Mouse (Mus musculus): ENCODE measurements around the gene Rbbp8nl. TPM values are rescaled to one million over a fixed set of nuclear protein-coding genes. Genes with fewer than 3 reads are reported as not detected.

The Rbbp8nl gene
- not detected for polyA plus RNA-seq (2014; fragmentation: Illumina TruSeq; extraction: RNeasy Lipid Tissue Mini Kit (QIAGEN cat#74804); ENCODE audit: low read depth, low replicate concordance)

DNA sequence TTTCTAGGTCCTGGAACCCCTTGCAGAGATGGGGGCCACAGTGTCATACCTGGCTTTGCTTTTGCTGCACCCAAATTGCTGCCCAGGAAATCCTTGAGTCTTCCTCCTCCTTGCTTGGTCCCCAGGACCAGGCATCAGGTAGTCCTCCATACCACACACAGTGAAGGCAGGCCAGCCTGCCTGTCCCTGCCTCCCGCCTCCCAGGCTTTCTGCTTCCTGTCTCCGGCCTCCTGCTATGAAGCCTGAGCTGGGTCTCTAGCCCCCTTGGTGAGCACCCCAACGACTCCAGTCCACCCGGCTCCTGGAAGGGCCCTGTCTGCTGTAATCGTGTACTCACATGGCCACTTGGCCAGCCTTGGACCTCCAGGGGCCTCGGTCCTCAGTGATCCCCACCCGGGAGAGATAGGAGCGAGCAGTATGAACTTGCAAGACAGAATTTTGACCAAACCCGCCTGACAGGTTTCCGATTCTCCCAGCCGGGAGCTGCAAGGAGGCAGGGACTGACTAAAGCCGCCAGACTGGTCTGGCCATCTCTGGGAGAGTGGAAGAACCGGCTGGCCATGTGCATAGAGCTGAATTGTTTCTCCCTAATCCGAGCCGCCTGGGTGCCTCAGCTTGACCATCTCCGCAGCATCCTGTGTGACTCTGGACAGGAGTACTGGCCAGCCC, at the start of gene Rbbp8nl:
Gene Rbbp8nl (minus strand): TSS at position 440 of the 669 bp plus-strand sequence.

GRCm38 (mm10) chr2:180334551-180334986, 44.9 kb upstream of the Rbbp8nl start, which contains the start of gene Gata5:
Gata5 (minus strand) TSS chr2:180334699.

DNA sequence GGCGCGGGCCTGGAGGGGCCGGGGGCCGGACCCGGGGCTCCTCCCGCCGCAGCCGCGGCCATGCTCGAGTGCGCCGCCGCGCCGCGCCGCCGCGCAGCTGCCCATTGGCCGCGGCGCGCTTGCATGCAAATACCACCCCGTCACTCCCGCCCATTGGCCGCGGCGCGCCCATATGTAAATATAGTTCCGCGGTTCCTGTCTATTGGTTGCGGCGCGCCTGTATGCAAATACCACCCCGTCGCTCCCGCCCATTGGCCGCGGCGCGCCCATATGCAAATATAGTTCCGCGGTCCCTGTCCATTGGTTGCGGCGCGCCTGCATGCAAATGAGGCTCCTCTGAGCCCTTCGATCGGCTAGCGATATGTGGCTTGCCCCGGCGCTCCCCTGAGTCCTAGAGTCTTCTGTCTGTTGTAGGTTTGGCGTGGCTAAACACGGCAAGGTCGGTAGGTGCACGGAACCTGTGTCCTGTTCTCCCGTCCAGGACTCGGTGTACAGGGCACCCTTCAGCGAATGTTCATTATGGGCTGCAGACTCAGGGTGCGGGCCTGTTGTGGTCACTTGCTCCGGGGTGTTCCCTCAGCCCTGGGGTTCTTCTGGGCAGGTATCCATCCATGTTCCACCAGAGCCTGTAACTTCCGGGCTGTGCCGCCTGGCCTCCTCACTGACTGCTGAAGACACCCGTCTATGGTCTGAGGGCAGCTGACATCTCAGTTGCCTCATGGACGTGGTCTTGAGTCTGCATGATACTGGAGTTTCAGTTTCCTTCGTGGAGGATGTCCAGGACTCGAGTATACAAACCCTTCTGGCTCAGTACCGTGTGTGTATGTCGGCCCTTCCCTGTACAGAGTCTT, 16.1 kb downstream of the Rbbp8nl start, which contains the start of gene Cables2:
Gene Cables2 (minus strand): TSS at position 103 of the 851 bp plus-strand sequence.

GRCm38 (mm10) chr2:180257001-180257521, 32.6 kb downstream of the Rbbp8nl start, which contains the start of gene Rps21:
Rps21 (plus strand) TSS chr2:180257377.

Other genes with a start within 250 kb of the Rbbp8nl start
- gene Psma7, start 247.4 kb downstream of the Rbbp8nl start, polyA plus RNA-seq (2014; fragmentation: Illumina TruSeq; extraction: RNeasy Lipid Tissue Mini Kit (QIAGEN cat#74804); ENCODE audit: low read depth, low replicate concordance), result 59.1 TPM
- gene Ss18l1, start 247.4 kb downstream of the Rbbp8nl start, polyA plus RNA-seq (2014; fragmentation: Illumina TruSeq; extraction: RNeasy Lipid Tissue Mini Kit (QIAGEN cat#74804); ENCODE audit: low read depth, low replicate concordance), result 4.0 TPM
- gene Mtg2, start 219.3 kb downstream of the Rbbp8nl start, polyA plus RNA-seq (2014; fragmentation: Illumina TruSeq; extraction: RNeasy Lipid Tissue Mini Kit (QIAGEN cat#74804); ENCODE audit: low read depth, low replicate concordance), result 1.9 TPM
- gene Hrh3, start 185.4 kb downstream of the Rbbp8nl start, polyA plus RNA-seq (2014; fragmentation: Illumina TruSeq; extraction: RNeasy Lipid Tissue Mini Kit (QIAGEN cat#74804); ENCODE audit: low read depth, low replicate concordance), result not detected
- 25.0 TPM for gene Osbpl2, start 170.6 kb downstream of the Rbbp8nl start, polyA plus RNA-seq (2014; fragmentation: Illumina TruSeq; extraction: RNeasy Lipid Tissue Mini Kit (QIAGEN cat#74804); ENCODE audit: low read depth, low replicate concordance)
- 20.7 TPM for gene Adrm1, start 118.4 kb downstream of the Rbbp8nl start, polyA plus RNA-seq (2014; fragmentation: Illumina TruSeq; extraction: RNeasy Lipid Tissue Mini Kit (QIAGEN cat#74804); ENCODE audit: low read depth, low replicate concordance)
- gene Lama5, start 64.0 kb downstream of the Rbbp8nl start, polyA plus RNA-seq (2014; fragmentation: Illumina TruSeq; extraction: RNeasy Lipid Tissue Mini Kit (QIAGEN cat#74804); ENCODE audit: low read depth, low replicate concordance), result 0.26 TPM
- gene Rps21, start 32.5 kb downstream of the Rbbp8nl start, polyA plus RNA-seq (2014; fragmentation: Illumina TruSeq; extraction: RNeasy Lipid Tissue Mini Kit (QIAGEN cat#74804); ENCODE audit: low read depth, low replicate concordance), result 101 TPM
- 11.5 TPM for gene Cables2, start 16.4 kb downstream of the Rbbp8nl start, polyA plus RNA-seq (2014; fragmentation: Illumina TruSeq; extraction: RNeasy Lipid Tissue Mini Kit (QIAGEN cat#74804); ENCODE audit: low read depth, low replicate concordance)
- not detected for gene Gata5, start 44.8 kb upstream of the Rbbp8nl start, polyA plus RNA-seq (2014; fragmentation: Illumina TruSeq; extraction: RNeasy Lipid Tissue Mini Kit (QIAGEN cat#74804); ENCODE audit: low read depth, low replicate concordance)
- not detected for gene Slco4a1, start 166.4 kb upstream of the Rbbp8nl start, polyA plus RNA-seq (2014; fragmentation: Illumina TruSeq; extraction: RNeasy Lipid Tissue Mini Kit (QIAGEN cat#74804); ENCODE audit: low read depth, low replicate concordance)
- gene Ntsr1, start 210.1 kb upstream of the Rbbp8nl start, polyA plus RNA-seq (2014; fragmentation: Illumina TruSeq; extraction: RNeasy Lipid Tissue Mini Kit (QIAGEN cat#74804); ENCODE audit: low read depth, low replicate concordance), result not detected